Mouse (Mus musculus): Measurements from ENCODE around the gene Gpx2. TPM values are rescaled to one million over a fixed set of nuclear protein-coding genes. Genes with fewer than 3 reads are reported as not detected.

Gene Gpx2
- total and polyA plus RNA-seq, 2 experiments from 2014 or later, result not detected

- Histone ChIP-seq H3K27ac (ENCODE audit: low read depth) (no peak overlapping the region), H3K36me3 (replicated peaks; ENCODE audit: control insufficient read depth, insufficient read depth, low read length) (peaks cover 13% of the 10 kb centered on the region), H3K27me3 (ENCODE audit: control insufficient read depth, insufficient read depth, low read length) (no peaks in the 10 kb centered on the region), H3K4me3 (ENCODE audit: low read depth, low read length) (no peak overlapping the region), H3K4me2 (ENCODE audit: low read depth, low read length) (no peak overlapping the region), H3K4me1 (ENCODE audit: control insufficient read depth, insufficient read depth) (no peaks in the 10 kb centered on the region), H3K9ac (replicated peaks; ENCODE audit: low read depth, low read length) (no peak overlapping the region), H3K9me3 (replicated peaks; ENCODE audit: control insufficient read depth, low read length) (no peaks in the 10 kb centered on the region)
- TF ChIP-seq EP300 (IDR thresholded peaks at IDR 0.05; ENCODE audit: low read depth) (no peak), CTCF (IDR thresholded peaks at IDR 0.05; ENCODE audit: low read depth) (no peak)
- no peak for ATAC-seq (ENCODE audit: insufficient read depth, low read depth)
- DNase-seq (ENCODE audit: low spot score), result no peak
Measured at GRCm38 (mm10) chr12:76777845-76778244, 17.5 kb downstream of the Gpx2 start.

- Histone ChIP-seq H3K9me3 (replicated peaks; ENCODE audit: control insufficient read depth, low read length) (no peaks in the 10 kb centered on the region), H3K27ac (ENCODE audit: low read depth) (no peak overlapping the region), H3K4me2 (ENCODE audit: low read depth, low read length) (no peak overlapping the region), H3K36me3 (replicated peaks; ENCODE audit: control insufficient read depth, insufficient read depth, low read length) (peaks cover 13% of the 10 kb centered on the region), H3K9ac (replicated peaks; ENCODE audit: low read depth, low read length) (no peak overlapping the region), H3K4me3 (ENCODE audit: low read depth, low read length) (no peak overlapping the region), H3K27me3 (ENCODE audit: control insufficient read depth, insufficient read depth, low read length) (no peaks in the 10 kb centered on the region), H3K4me1 (ENCODE audit: control insufficient read depth, insufficient read depth) (no peaks in the 10 kb centered on the region)
- ATAC-seq (ENCODE audit: insufficient read depth, low read depth), result no peak
- WGBS, result 51% methylated on average over 5 of the region's 5 CpGs
- TF ChIP-seq EP300 (IDR thresholded peaks at IDR 0.05; ENCODE audit: low read depth) (no peak), CTCF (IDR thresholded peaks at IDR 0.05; ENCODE audit: low read depth) (no peak)
- DNase-seq (ENCODE audit: low spot score), result no peak
Measured at GRCm38 (mm10) chr12:76776898-76777297, 18.5 kb downstream of the Gpx2 start.

- TF ChIP-seq CTCF (IDR thresholded peaks at IDR 0.05; ENCODE audit: low read depth), result no peak
- no peak for TF ChIP-seq EP300 (IDR thresholded peaks at IDR 0.05; ENCODE audit: low read depth)
- DNase-seq (ENCODE audit: low spot score), result no peak
- Histone ChIP-seq H3K4me3 (ENCODE audit: low read depth, low read length) (no peak overlapping the region), H3K36me3 (replicated peaks; ENCODE audit: control insufficient read depth, insufficient read depth, low read length) (peaks cover 10% of the 10 kb centered on the region), H3K4me1 (ENCODE audit: control insufficient read depth, insufficient read depth) (no peaks in the 10 kb centered on the region), H3K27me3 (ENCODE audit: control insufficient read depth, insufficient read depth, low read length) (no peaks in the 10 kb centered on the region), H3K27ac (ENCODE audit: low read depth) (peak overlapping the region; percentile 49; the same call in 1 of the 2 replicates), H3K9me3 (replicated peaks; ENCODE audit: control insufficient read depth, low read length) (no peaks in the 10 kb centered on the region), H3K9ac (replicated peaks; ENCODE audit: low read depth, low read length) (peak overlapping the region; percentile 14; the same call in 1 of the 2 replicates), H3K4me2 (ENCODE audit: low read depth, low read length) (no peak overlapping the region)
- WGBS, result 38% methylated on average over 4 of the region's 4 CpGs
- ATAC-seq (ENCODE audit: insufficient read depth, low read depth), result peak; percentile 70
Measured at GRCm38 (mm10) chr12:76775132-76775531, 20.2 kb downstream of the Gpx2 start.

GRCm38 (mm10) chr12:76774652-76775051 is 20.7 kb downstream of the Gpx2 start:
- TF ChIP-seq EP300 (IDR thresholded peaks at IDR 0.05; ENCODE audit: low read depth), result no peak
- no peak for TF ChIP-seq CTCF (IDR thresholded peaks at IDR 0.05; ENCODE audit: low read depth)
- Histone ChIP-seq H3K9ac (replicated peaks; ENCODE audit: low read depth, low read length) (peak overlapping the region; percentile 14; the same call in 1 of the 2 replicates), H3K4me1 (ENCODE audit: control insufficient read depth, insufficient read depth) (no peaks in the 10 kb centered on the region), H3K27ac (ENCODE audit: low read depth) (peak overlapping the region; percentile 49; the same call in 1 of the 2 replicates), H3K27me3 (ENCODE audit: control insufficient read depth, insufficient read depth, low read length) (no peaks in the 10 kb centered on the region), H3K36me3 (replicated peaks; ENCODE audit: control insufficient read depth, insufficient read depth, low read length) (peaks cover 5% of the 10 kb centered on the region), H3K9me3 (replicated peaks; ENCODE audit: control insufficient read depth, low read length) (no peaks in the 10 kb centered on the region), H3K4me2 (ENCODE audit: low read depth, low read length) (no peak overlapping the region), H3K4me3 (ENCODE audit: low read depth, low read length) (no peak overlapping the region)
- 66% methylated on average over 3 of the region's 3 CpGs for WGBS
- no peak for DNase-seq (ENCODE audit: low spot score)
- no peak for ATAC-seq (ENCODE audit: insufficient read depth, low read depth)

- ATAC-seq (ENCODE audit: insufficient read depth, low read depth), result no peak
- Histone ChIP-seq H3K27me3 (ENCODE audit: control insufficient read depth, insufficient read depth, low read length) (no peaks in the 10 kb centered on the region), H3K9me3 (replicated peaks; ENCODE audit: control insufficient read depth, low read length) (no peaks in the 10 kb centered on the region), H3K4me1 (ENCODE audit: control insufficient read depth, insufficient read depth) (peaks cover 1% of the 10 kb centered on the region; the same call in 1 of the 2 replicates), H3K4me2 (ENCODE audit: low read depth, low read length) (no peak overlapping the region), H3K4me3 (ENCODE audit: low read depth, low read length) (no peak overlapping the region), H3K9ac (replicated peaks; ENCODE audit: low read depth, low read length) (no peak overlapping the region), H3K27ac (ENCODE audit: low read depth) (no peak overlapping the region), H3K36me3 (replicated peaks; ENCODE audit: control insufficient read depth, insufficient read depth, low read length) (no peaks in the 10 kb centered on the region; the same call in 1 of the 2 replicates)
- TF ChIP-seq CTCF (IDR thresholded peaks at IDR 0.05; ENCODE audit: low read depth), result no peak
- no peak for TF ChIP-seq EP300 (IDR thresholded peaks at IDR 0.05; ENCODE audit: low read depth)
- no peak for DNase-seq (ENCODE audit: low spot score)
- WGBS, result 88% methylated on average over 5 of the region's 5 CpGs
Measured at GRCm38 (mm10) chr12:76771540-76771939, 23.8 kb downstream of the Gpx2 start.

GRCm38 (mm10) chr12:76770841-76771500 is 24.4 kb downstream of the Gpx2 start:
- Histone ChIP-seq H3K9ac (replicated peaks; ENCODE audit: low read depth, low read length) (no peak overlapping the region), H3K36me3 (replicated peaks; ENCODE audit: control insufficient read depth, insufficient read depth, low read length) (no peaks in the 10 kb centered on the region; the same call in 1 of the 2 replicates), H3K4me2 (ENCODE audit: low read depth, low read length) (no peak overlapping the region), H3K27me3 (ENCODE audit: control insufficient read depth, insufficient read depth, low read length) (no peaks in the 10 kb centered on the region), H3K9me3 (replicated peaks; ENCODE audit: control insufficient read depth, low read length) (no peaks in the 10 kb centered on the region), H3K4me3 (ENCODE audit: low read depth, low read length) (no peak overlapping the region), H3K4me1 (ENCODE audit: control insufficient read depth, insufficient read depth) (peaks cover 7% of the 10 kb centered on the region; the same call in 1 of the 2 replicates), H3K27ac (ENCODE audit: low read depth) (no peak overlapping the region)
- no peak for TF ChIP-seq CTCF (IDR thresholded peaks at IDR 0.05; ENCODE audit: low read depth)
- no peak for TF ChIP-seq EP300 (IDR thresholded peaks at IDR 0.05; ENCODE audit: low read depth)
- WGBS, result 88% methylated on average over 5 of the region's 5 CpGs
- no peak for ATAC-seq (ENCODE audit: insufficient read depth, low read depth)
- no peak for DNase-seq (ENCODE audit: low spot score)
